Mouse (Mus musculus): ENCODE measurements around the gene Gdpd5. TPM values are rescaled to one million over a fixed set of nuclear protein-coding genes. Genes with fewer than 3 reads are reported as not detected.

Gene Gdpd5
- 10 to 100 TPM in 1 of 2 experiments, 1 to 10 TPM in 1; 7.2 to 12.9 TPM for total RNA-seq (2021)
- 26.6 TPM in 2 replicates for polyA plus RNA-seq (2012; rRNA removed)
- long read RNA-seq, full-length matches to known transcripts: 10 of 18 reads
- long read RNA-seq, partial matches to known transcripts: 3 of 18 reads
- long read RNA-seq, other reads (novel, unspliced or antisense): 5 of 18 reads

- peak; percentile 100 for DNase-seq
Measured at GRCm38 (mm10) chr7:99381214-99382087, at the start of gene Gdpd5. Gene Gdpd5, plus strand, starts transcription at chr7:99381414.

GRCm38 (mm10) chr7:99332774-99333480 lies 48.3 kb upstream of the Gdpd5 start:
- DNase-seq: peak; percentile 87

DNA sequence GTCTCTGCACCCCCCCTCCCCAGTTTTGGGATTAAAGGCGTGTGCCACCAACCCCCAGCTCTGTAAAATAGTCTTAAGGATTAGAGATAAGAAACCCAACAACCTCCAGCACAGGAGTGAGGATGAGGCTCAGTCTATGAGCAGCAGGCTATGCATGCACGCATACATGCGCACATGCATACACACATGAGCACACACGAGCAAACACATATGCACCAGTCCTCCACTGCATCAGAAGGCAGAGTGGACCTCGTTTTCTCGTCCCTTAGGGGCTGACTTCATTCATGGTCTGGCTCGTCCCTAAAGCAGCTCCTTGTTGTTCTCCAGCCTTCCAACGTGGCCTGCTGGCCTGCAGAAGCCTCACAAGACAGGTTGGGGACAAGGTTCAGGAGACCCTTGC lies 40.5 kb upstream of the Gdpd5 start:
- DNase-seq: no peak

- no peak for DNase-seq
Measured at GRCm38 (mm10) chr7:99343577-99343976, 37.6 kb upstream of the Gdpd5 start.

DNA sequence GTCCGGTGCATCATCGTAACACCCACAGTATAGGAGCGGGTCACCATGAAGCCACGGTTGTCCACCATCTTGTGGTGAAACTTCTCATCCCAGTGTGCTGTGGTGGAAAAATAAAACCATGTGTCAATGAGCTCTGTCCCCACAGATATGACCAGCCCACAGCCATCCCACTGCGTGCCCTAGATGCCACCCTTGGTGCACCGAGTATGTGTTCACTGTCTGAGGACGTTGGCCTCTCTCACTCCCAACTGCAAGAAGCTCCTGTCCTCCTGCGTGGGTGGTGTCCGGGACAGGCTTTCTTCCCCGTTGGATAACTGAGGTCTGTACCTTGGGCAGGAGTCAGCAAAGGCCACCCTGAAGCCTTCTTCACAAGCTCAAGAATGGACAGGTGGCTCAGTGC lies 33.9 kb upstream of the Gdpd5 start:
- no peak for DNase-seq

DNA sequence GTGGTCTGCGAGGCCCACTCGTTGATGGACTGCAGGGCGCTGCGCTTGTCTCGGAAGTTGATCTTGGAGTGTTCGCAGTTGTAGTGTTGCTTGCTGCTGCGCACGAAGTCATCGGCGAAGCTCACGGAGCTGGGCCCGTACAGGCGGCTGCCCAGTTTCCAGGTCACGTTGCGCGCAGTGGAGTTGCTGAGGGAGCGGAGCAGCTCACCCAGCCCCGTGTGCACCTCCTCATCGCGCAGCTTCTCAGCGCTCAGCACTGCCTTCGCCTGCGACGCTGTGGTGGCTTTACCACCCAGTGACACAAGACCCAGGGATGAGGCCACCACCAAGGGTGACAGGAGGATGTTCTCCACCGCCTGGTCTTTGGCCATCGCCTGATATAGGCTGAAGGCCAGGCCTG lies 32.3 kb upstream of the Gdpd5 start:
- DNase-seq: no peak

DNA sequence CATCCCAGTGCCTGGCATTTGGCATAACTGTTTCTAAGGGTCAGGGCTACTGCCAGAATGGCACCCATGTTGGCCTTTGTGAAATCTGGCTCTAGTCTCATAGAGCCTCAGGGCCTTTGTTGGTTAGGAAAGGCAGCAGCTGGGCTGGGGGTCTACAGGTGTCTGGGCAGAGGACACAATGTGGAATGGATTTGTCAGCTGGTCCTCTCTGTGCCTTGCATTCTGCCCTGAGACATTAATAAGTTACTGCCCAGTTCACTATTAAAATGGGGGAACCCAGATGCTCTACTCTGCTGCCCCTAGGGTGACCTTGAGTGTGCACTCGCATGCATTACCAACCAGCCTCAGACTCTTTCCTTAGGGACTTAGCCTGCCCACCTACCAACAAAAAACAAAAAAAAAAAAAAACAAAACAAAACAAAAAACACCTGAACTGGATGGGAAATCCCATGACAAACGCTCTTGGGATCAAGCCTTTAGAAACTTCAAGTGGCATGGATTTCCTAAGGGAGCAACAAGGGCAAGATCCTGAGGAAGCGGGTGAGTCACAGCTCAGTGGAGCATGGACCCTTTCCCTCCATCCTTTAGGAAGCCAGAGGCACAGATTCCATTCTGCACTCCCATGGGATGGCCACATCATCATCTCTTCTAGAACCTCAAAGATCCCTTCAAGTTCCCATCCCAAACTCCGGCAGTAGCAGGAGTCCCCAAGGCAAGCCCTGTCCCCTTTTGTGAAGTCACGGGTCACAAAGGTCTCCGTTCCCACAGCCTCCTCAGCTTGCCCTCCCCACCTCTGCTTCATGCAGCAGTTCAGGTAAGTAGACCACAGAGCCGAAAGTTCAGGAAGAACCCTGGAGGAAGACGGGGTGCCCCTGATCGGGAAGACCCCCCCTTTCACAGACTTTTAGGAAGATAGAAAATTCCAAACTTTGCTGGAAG lies 31.2 kb upstream of the Gdpd5 start:
- DNase-seq: no peak

- peak; percentile 70 for DNase-seq
Measured at GRCm38 (mm10) chr7:99351104-99351801, 30.0 kb upstream of the Gdpd5 start.

DNA sequence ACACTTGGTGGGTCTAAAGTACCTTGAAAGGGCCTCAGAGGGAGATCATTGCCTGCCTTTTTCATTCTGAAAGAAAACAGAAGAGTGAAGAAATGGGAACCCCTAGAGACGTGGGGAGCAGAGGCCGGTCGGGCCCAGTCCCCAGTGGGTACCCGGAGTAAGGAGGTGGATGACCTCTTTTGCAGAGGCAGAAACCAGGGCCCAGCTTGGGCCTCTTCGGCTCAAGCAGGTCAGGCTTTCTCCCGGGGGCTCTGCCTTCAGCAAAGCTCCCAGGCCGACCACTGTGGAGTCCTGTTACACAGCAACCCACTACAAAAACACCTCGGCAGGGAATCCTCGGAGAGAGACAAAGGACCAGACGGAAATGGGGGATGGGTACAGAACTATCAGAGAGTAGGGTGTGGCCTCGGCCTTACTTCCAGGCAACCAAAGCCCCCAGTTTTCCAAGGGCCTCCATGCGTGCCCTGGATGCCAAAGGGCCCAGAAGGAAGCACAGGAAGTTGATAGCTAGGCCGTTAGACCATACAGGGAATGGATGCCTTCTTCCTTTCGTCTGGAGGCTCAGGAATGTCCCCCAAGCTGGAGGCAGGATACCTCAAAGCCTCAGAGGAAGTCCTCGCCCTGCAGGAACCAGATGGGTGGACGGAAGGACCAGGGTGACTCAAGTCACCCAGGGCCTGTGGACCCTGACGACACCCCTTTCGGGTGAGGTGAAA lies 29.3 kb upstream of the Gdpd5 start:
- peak; percentile 68 for DNase-seq

GRCm38 (mm10) chr7:99352526-99353400 lies 28.5 kb upstream of the Gdpd5 start, which contains the start of gene Serpinh1:
Gene Serpinh1, minus strand, starts transcription at chr7:99353239.
- DNase-seq: peak; percentile 93

- peak; percentile 90 for DNase-seq
Measured at GRCm38 (mm10) chr7:99355731-99356131, 25.5 kb upstream of the Gdpd5 start.

DNA sequence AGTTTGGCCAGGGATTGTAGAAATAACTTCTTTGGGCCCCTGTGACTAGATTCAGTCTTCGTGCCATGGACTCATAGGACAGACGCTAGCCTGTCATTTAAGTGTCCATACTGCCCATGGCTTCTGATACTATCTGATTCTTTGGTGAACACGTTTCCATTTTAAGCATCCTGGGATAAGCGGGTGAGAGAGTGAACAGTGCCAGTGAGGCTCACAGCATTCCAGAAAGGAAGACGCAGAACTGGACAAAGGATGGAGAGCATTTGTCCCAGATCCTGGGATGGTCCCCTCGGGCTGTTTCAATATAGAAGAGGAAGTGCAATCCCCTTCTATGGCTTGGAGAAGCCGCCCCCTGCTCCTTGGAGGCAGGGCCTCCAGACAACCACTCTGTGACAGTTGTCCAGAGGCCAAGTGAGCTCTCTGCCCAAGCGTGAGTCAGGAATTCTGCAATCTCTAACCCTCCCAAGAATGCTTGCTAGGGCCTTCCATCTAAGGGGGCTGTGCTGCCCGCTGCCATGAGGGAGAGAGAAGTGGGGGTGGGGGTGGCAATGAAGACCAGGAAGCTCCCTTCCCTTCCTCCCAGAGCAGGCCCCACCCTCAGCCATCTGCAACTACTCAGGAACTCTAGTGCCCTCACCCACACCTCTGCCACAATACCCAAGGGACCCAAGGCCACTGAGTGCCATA lies 24.8 kb upstream of the Gdpd5 start:
- peak; percentile 83 for DNase-seq

GRCm38 (mm10) chr7:99357201-99357600 lies 24.0 kb upstream of the Gdpd5 start:
- DNase-seq: peak; percentile 92

- DNase-seq: no peak
Measured at GRCm38 (mm10) chr7:99358371-99358770, 22.8 kb upstream of the Gdpd5 start.

DNA sequence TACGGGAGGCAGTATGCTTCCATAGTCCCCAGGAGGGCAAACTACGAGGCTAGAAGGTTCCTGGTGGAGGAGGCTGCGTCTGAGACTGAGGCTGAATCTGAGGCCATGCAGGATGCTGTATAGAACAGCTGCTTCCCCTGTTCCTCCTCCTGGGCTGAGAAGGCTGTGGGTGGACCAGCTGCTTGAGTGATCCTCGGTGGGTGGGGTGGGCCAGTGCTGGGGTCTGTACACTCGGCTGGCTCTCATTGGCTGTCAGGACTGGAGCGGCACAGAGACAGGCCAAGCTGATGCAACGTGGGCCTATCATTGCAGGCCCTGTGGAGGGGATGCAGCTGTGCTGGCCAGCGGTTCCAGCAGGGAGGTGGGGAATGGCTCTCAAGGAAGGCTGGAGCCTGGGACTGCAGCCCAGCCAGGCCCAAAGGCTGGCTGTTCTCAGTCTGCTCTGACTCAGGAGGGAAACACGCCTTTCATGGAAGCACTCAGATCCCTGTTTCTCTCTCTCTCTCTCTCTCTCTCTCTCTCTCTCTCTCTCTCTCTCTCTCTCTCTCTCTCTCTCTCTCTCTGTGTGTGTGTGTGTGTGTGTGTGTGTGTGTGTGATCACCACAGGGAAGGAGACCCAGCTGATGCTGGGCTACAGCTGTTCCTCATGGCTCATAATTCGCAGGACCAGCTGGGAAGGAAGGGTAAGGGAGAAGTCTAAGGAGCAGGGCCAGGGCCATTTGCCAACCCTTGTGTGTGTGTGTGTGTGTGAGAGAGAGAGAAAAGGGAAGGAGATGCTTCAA lies 21.0 kb upstream of the Gdpd5 start:
- peak; percentile 73 for DNase-seq

DNA sequence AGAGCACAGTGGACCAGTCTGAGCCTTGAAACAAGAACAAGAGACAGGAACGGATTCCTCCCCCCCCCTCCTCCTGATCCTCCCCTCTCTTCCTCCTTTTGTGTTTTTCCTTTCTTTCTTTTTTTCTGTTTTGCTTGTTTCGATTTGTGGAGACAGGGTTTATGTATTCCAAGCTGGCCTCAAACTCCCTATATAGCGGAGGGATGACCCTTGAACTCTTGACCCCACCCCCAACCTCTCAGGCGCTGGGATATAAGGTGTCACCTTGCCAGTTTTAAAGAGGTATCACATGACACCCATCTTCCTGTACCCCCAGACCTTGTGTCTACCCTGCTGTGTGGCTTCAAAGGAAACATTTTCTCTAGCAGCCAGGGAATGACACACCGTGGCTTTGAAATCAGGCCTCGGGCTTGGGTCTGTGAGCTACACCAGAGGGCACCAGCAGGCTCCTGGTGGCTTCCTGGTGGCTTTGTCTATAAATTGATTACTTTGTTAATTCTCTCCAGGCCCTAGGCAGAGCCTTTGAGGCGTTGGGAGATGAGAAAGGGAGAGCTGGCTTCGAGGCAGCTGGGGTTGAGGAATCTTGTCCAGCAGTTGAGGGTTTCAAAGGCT lies 20.3 kb upstream of the Gdpd5 start:
- DNase-seq: no peak

DNA sequence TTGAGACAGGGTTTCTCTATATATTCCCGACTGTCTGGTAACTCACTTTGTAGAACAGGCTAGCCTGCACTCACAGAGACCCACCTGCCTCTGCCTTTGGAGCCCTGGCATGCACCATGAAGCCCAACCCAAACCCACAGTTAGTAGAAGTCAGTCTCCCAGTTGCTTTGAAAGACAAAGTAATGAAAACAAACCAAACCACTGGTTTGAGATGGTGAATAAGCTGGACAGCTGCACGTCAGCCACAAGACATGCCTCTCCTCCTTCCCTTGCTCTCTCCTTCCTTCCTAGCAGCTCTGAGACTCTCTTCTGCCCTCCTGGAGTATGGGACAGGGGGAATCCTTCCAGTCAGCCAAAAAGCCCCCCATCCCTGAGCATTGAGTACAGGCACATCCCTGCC lies 19.1 kb upstream of the Gdpd5 start:
- no peak for DNase-seq
